Mouse (Mus musculus): ENCODE data around the gene Lzts3. TPM values are rescaled to one million over a fixed set of nuclear protein-coding genes. Genes with fewer than 3 reads are reported as not detected.

The Lzts3 gene
- polyA plus RNA-seq, 1 experiment = 4.7 TPM

DNA sequence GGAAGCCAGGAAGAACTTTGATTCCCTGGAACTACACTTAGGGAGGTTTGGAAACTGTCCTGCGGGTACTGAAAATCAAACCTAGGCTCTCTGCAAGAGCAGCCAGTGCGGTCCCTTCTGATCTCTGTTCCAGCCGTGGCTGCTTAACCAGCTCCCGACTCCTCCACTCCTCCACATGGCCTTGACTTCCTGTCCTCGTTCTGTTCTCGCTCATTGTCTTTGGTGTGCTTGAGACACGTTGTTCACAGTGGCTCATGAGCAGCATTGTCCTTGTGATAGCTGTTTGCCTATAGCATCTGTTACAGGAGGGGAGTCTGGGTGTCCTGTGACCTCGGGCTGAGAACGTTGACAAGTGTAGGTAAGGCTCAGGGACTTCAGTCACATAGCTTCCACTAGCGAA is 34.6 kb upstream of the Lzts3 start:
- Histone ChIP-seq H3K79me3 (ENCODE audit: low read depth) (no peaks in the 10 kb centered on the region), H3ac (ENCODE audit: control insufficient read depth, insufficient read length, low read depth) (no peak overlapping the region), H3K27me3 (ENCODE audit: control insufficient read depth, insufficient read depth, insufficient read length) (no peaks in the 10 kb centered on the region), H3K4me3 (ENCODE audit: insufficient read depth, poor library complexity, severe bottlenecking) (no peak overlapping the region), H3K79me2 (ENCODE audit: control insufficient read depth, insufficient read depth) (no peaks in the 10 kb centered on the region), H3K36me3 (ENCODE audit: control insufficient read depth, insufficient read depth) (peaks cover 97% of the 10 kb centered on the region)
- TF ChIP-seq MAX (IDR thresholded peaks at IDR 0.05) = no peak
- no peak for TF ChIP-seq MYOD1 (IDR thresholded peaks at IDR 0.05; ENCODE audit: control insufficient read depth, insufficient read length, low read depth)
- no peak for TF ChIP-seq FOSL1 (IDR thresholded peaks at IDR 0.05; ENCODE audit: insufficient read depth, low read length, poor library complexity, severe bottlenecking)

GRCm38 (mm10) chr2:130667559-130667958 is 25.0 kb upstream of the Lzts3 start, which contains the start of gene Itpa:
Gene Itpa (plus strand): TSS chr2:130667610.
- Histone ChIP-seq H3K36me3 (ENCODE audit: control insufficient read depth, insufficient read depth) (peaks cover 26% of the 10 kb centered on the region), H3K27me3 (ENCODE audit: control insufficient read depth, insufficient read depth, insufficient read length) (no peaks in the 10 kb centered on the region), H3ac (ENCODE audit: control insufficient read depth, insufficient read length, low read depth) (peak within 1 kb of the TSS; percentile 91), H3K79me2 (ENCODE audit: control insufficient read depth, insufficient read depth) (peaks cover 59% of the 10 kb centered on the region), H3K79me3 (ENCODE audit: low read depth) (peaks cover 37% of the 10 kb centered on the region), H3K4me3 (ENCODE audit: insufficient read depth, poor library complexity, severe bottlenecking) (peak within 1 kb of the TSS; percentile 84)
- TF ChIP-seq MAX (IDR thresholded peaks at IDR 0.05) (peak; percentile 39), CTCF (IDR thresholded peaks at IDR 0.05; ENCODE audit: control insufficient read depth, insufficient read depth, insufficient read length) (peak; percentile 46), MYOD1 (IDR thresholded peaks at IDR 0.05; ENCODE audit: control insufficient read depth, insufficient read length, low read depth) (no peak), CEBPB (IDR thresholded peaks at IDR 0.05; ENCODE audit: low read depth) (no peak)

- H3K79me2 ChIP-seq (ENCODE audit: control insufficient read depth, insufficient read depth) = peaks cover 34% of the 10 kb centered on the region
- TF ChIP-seq FOSL1 (IDR thresholded peaks at IDR 0.05; ENCODE audit: insufficient read depth, low read length, poor library complexity, severe bottlenecking) (no peak), MAX (IDR thresholded peaks at IDR 0.05) (peak; percentile 46), USF1 (IDR thresholded peaks at IDR 0.05; ENCODE audit: low read depth) (no peak), MYOD1 (IDR thresholded peaks at IDR 0.05; ENCODE audit: control insufficient read depth, insufficient read length, low read depth) (no peak), CEBPB (IDR thresholded peaks at IDR 0.05; ENCODE audit: low read depth) (no peak)
- peak within 1 kb of the TSS; percentile 91 for H3ac ChIP-seq (ENCODE audit: control insufficient read depth, insufficient read length, low read depth)
- H3K79me3 ChIP-seq (ENCODE audit: low read depth) = peaks cover 21% of the 10 kb centered on the region
- H3K27me3 ChIP-seq (ENCODE audit: control insufficient read depth, insufficient read depth, insufficient read length) = no peaks in the 10 kb centered on the region
- H3K4me3 ChIP-seq (ENCODE audit: insufficient read depth, poor library complexity, severe bottlenecking) = peak within 1 kb of the TSS; percentile 36
- H3K36me3 ChIP-seq (ENCODE audit: control insufficient read depth, insufficient read depth) = peaks cover 28% of the 10 kb centered on the region
Measured at GRCm38 (mm10) chr2:130664102-130664701, 21.6 kb upstream of the Lzts3 start, which contains the start of gene Ddrgk1. Gene Ddrgk1 (minus strand): TSS chr2:130664659.

DNA sequence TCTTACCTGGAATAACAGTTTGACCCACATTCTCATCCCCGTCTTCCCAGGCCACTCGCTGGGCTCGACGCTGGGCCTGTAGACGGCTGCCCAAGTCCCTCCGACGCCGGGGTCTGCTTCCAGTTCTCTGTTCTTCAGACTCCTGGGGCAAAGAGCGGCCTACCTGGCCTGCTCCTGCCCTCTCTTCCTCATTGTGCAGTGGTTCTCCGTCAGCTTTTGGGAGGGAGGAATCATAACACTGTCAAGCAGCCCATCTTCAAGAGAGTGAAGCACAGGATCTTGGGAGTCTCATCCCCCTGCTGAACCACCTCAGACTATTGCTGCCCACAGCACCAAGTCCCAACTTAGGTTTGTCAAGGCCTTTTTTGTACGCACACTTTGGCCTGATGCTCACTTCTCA is 20.7 kb upstream of the Lzts3 start:
- H3K36me3 ChIP-seq (ENCODE audit: control insufficient read depth, insufficient read depth) = peaks cover 36% of the 10 kb centered on the region
- peak overlapping the region; percentile 36 for H3K4me3 ChIP-seq (ENCODE audit: insufficient read depth, poor library complexity, severe bottlenecking)

DNA sequence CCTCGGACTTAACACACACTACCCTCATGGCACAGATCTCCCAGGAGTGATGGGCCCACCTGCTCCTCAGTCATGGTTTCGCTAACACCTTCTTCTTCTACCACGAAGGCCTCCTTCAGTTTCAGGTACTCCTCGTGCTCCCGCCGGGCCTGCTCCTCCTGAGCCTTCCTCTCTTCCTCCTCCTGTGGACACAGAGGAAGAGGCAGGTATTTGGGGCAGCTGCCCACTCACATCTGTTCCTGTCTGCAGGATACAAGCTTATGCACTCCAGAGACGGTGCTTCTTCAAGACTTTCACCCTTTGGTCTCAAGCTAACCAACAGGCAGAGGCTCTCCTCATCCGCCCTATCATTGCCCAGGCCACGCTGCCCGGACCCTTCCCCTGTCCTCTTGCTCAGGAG is 15.9 kb upstream of the Lzts3 start:
- TF ChIP-seq MAX (IDR thresholded peaks at IDR 0.05) (no peak), CEBPB (IDR thresholded peaks at IDR 0.05; ENCODE audit: low read depth) (no peak), MYOG (IDR thresholded peaks at IDR 0.05; ENCODE audit: control insufficient read depth, extremely low read depth, insufficient read length) (no peak)
- Histone ChIP-seq H3ac (ENCODE audit: control insufficient read depth, insufficient read length, low read depth) (no peak overlapping the region), H3K27me3 (ENCODE audit: control insufficient read depth, insufficient read depth, insufficient read length) (no peaks in the 10 kb centered on the region), H3K36me3 (ENCODE audit: control insufficient read depth, insufficient read depth) (peaks cover 81% of the 10 kb centered on the region), H3K4me3 (ENCODE audit: insufficient read depth, poor library complexity, severe bottlenecking) (no peak overlapping the region), H3K79me3 (ENCODE audit: low read depth) (peaks cover 3% of the 10 kb centered on the region), H3K79me2 (ENCODE audit: control insufficient read depth, insufficient read depth) (peaks cover 13% of the 10 kb centered on the region)

More for the DNA sequence above, 20.7 kb upstream of the Lzts3 start:
- peak overlapping the region; percentile 91 for H3ac ChIP-seq (ENCODE audit: control insufficient read depth, insufficient read length, low read depth)
- H3K79me2 ChIP-seq (ENCODE audit: control insufficient read depth, insufficient read depth) = peaks cover 25% of the 10 kb centered on the region
- TF ChIP-seq FOSL1 (IDR thresholded peaks at IDR 0.05; ENCODE audit: insufficient read depth, low read length, poor library complexity, severe bottlenecking) = no peak
- TF ChIP-seq CTCF (IDR thresholded peaks at IDR 0.05; ENCODE audit: control insufficient read depth, insufficient read depth, insufficient read length) = no peak
- TF ChIP-seq MAX (IDR thresholded peaks at IDR 0.05) = no peak
- no peak for TF ChIP-seq MYOD1 (IDR thresholded peaks at IDR 0.05; ENCODE audit: control insufficient read depth, insufficient read length, low read depth)
- TF ChIP-seq CEBPB (IDR thresholded peaks at IDR 0.05; ENCODE audit: low read depth) = no peak
- TF ChIP-seq USF1 (IDR thresholded peaks at IDR 0.05; ENCODE audit: low read depth) = no peak
- no peak for TF ChIP-seq MYOG (IDR thresholded peaks at IDR 0.05; ENCODE audit: control insufficient read depth, extremely low read depth, insufficient read length)
- H3K79me3 ChIP-seq (ENCODE audit: low read depth) = peaks cover 13% of the 10 kb centered on the region
- H3K27me3 ChIP-seq (ENCODE audit: control insufficient read depth, insufficient read depth, insufficient read length) = no peaks in the 10 kb centered on the region

GRCm38 (mm10) chr2:130657541-130657940 is 14.9 kb upstream of the Lzts3 start:
- H3ac ChIP-seq (ENCODE audit: control insufficient read depth, insufficient read length, low read depth) = no peak overlapping the region
- H3K4me3 ChIP-seq (ENCODE audit: insufficient read depth, poor library complexity, severe bottlenecking) = no peak overlapping the region
- TF ChIP-seq CTCF (IDR thresholded peaks at IDR 0.05; ENCODE audit: control insufficient read depth, insufficient read depth, insufficient read length) (no peak), MYOG (IDR thresholded peaks at IDR 0.05; ENCODE audit: control insufficient read depth, extremely low read depth, insufficient read length) (no peak), MYOD1 (IDR thresholded peaks at IDR 0.05; ENCODE audit: control insufficient read depth, insufficient read length, low read depth) (no peak), USF1 (IDR thresholded peaks at IDR 0.05; ENCODE audit: low read depth) (no peak), FOSL1 (IDR thresholded peaks at IDR 0.05; ENCODE audit: insufficient read depth, low read length, poor library complexity, severe bottlenecking) (no peak), CEBPB (IDR thresholded peaks at IDR 0.05; ENCODE audit: low read depth) (no peak), MAX (IDR thresholded peaks at IDR 0.05) (no peak)

More at GRCm38 (mm10) chr2:130657541-130657940, 14.9 kb upstream of the Lzts3 start:
- Histone ChIP-seq H3K79me3 (ENCODE audit: low read depth) (no peaks in the 10 kb centered on the region), H3K36me3 (ENCODE audit: control insufficient read depth, insufficient read depth) (peaks cover 87% of the 10 kb centered on the region), H3K27me3 (ENCODE audit: control insufficient read depth, insufficient read depth, insufficient read length) (no peaks in the 10 kb centered on the region), H3K79me2 (ENCODE audit: control insufficient read depth, insufficient read depth) (peaks cover 3% of the 10 kb centered on the region)

Data from C2C12 (cell line).